Comparison of ENCODE assay signal across 8 mouse cellular contexts in the genomic region with DNA sequence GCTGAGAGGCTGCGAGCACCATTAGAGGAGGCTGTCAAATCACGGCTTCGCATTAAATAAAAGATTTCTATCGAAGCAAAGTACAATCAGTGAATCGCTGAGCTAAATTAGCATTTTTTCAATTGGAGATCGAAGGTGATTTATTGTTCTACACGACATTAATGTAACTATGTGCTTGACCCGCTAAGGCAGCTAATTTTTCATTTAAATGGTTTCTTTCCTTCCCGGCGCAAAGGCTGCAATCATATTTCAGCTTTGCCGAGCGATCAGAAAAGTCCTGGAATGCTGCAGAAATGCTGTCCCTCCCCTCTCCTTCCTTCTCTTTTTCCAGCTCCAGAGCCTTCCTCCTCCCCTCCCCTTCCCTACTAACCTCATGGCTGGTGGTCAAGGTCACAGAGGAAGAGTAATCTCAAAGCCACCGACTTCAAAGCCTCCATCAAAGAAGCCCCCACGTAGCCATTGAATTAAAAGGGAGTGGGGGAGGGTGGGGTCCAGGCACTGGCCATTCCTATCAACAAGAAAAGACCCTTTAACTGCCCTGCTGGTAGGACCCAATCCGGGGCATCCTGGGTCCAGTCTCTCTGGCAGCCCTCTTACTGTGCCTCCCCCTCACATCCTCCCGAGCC.
A peak's percentile ranks its signal among the peaks of the same experiment; 100 is the strongest.
DNase-seq lines count a peak whose midpoint lies in the region; ATAC-seq and TF ChIP-seq lines count a peak whose summit lies in the region.

No protein-coding gene starts in this region.

- H3K27ac ChIP-seq in cortical plate, adult 2 months (ENCODE audit: insufficient read depth, low read length), result peak overlapping the region; percentile 84
- H3K27ac ChIP-seq in limb, embryonic 12.5 days, result peak overlapping the region; percentile 90

- 1% methylated on average over 16 of the region's 16 CpGs for WGBS in limb, embryonic 12.5 days

- H3K4me3 ChIP-seq in cortical plate, adult 2 months (ENCODE audit: insufficient read depth, low read length), result peak overlapping the region; percentile 59
- H3K4me3 ChIP-seq in limb, embryonic 12.5 days (replicated peaks), result peak overlapping the region; percentile 39

- H3K4me1 ChIP-seq in cortical plate, adult 2 months (ENCODE audit: control insufficient read depth, insufficient read depth, low read length), result peaks cover 2% of the 10 kb centered on the region; the same call in 1 of the 2 replicates
- H3K4me1 ChIP-seq in limb, embryonic 12.5 days (replicated peaks), result peaks cover 15% of the 10 kb centered on the region

- peak; percentile 6 to 18 for DNase-seq in layer of hippocampus, postnatal 14 days (ENCODE audit: low spot score in 2 of 2)
- DNase-seq in layer of hippocampus, adult 8-10 months (ENCODE audit: low spot score in 2 of 2), result no peak
- peak; percentile 64 for DNase-seq in retina, embryonic 14.5 days (ENCODE audit: low spot score)
- no peak for DNase-seq in c-Kit-positive CD71-positive TER-119-positive erythroid progenitor cells, embryonic 14.5 days (ENCODE audit: low spot score)
- DNase-seq in spleen, postnatal 10 days (ENCODE audit: low spot score in 2 of 2), result no peak

- no peaks in the 10 kb centered on the region for H3K27me3 ChIP-seq in limb, embryonic 12.5 days

- no peak for TF ChIP-seq POLR2A in cortical plate, adult 2 months (IDR thresholded peaks at IDR 0.05; ENCODE audit: extremely low read depth, insufficient read depth, low read length)

- peak overlapping the region; percentile 78 for H3K4me2 ChIP-seq in limb, embryonic 12.5 days

- peak; percentile 48; the same call in 1 of the 2 replicates for ATAC-seq in frontal cortex, adult (ENCODE audit: low TSS enrichment)
- no peak for ATAC-seq in limb, embryonic 12.5 days (ENCODE audit: insufficient number of reproducible peaks, insufficient read depth, low FRiP score, low TSS enrichment, low read depth)

- TF ChIP-seq CTCF in cortical plate, adult 2 months (IDR thresholded peaks at IDR 0.05; ENCODE audit: extremely low read depth, insufficient read depth, low read length), result no peak

- H3K9ac ChIP-seq in limb, embryonic 12.5 days (replicated peaks), result peak overlapping the region; percentile 54

- no peaks in the 10 kb centered on the region for H3K9me3 ChIP-seq in limb, embryonic 12.5 days

- H3K36me3 ChIP-seq in limb, embryonic 12.5 days, result no peaks in the 10 kb centered on the region

Comparison
In these comparisons a context has a peak if more than half of its experiments do, and no peak if none do; other contexts are left out.
1. DNase-seq: peak in layer of hippocampus, postnatal 14 days (2 of 2) and retina, embryonic 14.5 days (single experiment); none in layer of hippocampus, adult 8-10 months (0 of 2), c-Kit-positive CD71-positive TER-119-positive erythroid progenitor cells, embryonic 14.5 days (single experiment) and spleen, postnatal 10 days (0 of 2).